Mouse (Mus musculus): Measurements from ENCODE around the gene Hacd2. TPM values are rescaled to one million over a fixed set of nuclear protein-coding genes. Genes with fewer than 3 reads are reported as not detected.

Hacd2 gene
- total RNA-seq (2017) = 5.7 and 7.7 TPM in 2 replicates

DNA sequence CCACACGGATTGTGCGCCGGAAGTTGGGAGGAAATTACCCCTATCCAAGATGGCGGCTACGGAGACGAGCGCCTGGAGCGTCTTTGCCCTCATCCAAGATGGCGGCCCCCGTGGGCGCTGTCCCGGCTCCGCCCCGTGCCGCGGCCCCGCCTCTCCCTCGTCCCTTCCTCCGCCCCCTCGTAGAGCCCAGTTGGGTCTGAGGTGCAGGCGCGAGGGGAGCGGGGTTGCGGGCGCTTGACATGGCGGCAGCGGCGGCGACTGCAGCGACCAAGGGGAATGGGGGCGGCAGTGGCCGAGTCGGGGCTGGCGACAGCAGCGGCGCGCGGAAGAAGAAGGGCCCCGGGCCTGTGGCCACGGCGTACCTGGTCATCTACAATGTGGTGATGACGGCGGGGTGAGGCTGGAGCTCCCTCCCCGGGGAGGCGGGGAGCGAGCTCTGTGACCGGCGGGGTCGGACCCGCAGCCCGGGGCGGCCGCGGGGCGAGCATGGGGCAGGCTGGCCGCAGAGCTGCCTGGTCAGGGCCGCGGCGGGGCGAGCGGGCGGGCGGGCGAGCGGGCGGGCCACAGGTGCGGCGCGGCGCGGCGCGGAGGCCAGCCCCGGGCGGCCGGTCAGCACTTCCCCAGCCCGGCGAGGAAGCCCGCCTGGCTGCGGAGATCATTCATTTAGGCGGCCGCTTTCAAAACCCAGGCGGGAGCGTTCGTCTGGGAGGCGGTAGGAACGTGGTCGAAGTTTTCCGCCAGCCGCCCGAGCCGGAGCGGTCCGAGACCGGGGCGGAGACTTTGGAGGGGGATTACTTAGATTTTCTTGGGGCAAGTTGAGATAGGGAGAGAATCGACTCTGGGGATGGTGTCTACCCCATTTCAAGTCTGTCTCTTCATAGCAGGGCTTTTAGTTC lies at the start of gene Hacd2:
Gene Hacd2 (plus strand): TSS at position 187 of the 896 bp plus-strand sequence.
- peak; percentile 99 for ATAC-seq (replicated peaks; ENCODE audit: low read depth, poor library complexity, severe bottlenecking)

DNA sequence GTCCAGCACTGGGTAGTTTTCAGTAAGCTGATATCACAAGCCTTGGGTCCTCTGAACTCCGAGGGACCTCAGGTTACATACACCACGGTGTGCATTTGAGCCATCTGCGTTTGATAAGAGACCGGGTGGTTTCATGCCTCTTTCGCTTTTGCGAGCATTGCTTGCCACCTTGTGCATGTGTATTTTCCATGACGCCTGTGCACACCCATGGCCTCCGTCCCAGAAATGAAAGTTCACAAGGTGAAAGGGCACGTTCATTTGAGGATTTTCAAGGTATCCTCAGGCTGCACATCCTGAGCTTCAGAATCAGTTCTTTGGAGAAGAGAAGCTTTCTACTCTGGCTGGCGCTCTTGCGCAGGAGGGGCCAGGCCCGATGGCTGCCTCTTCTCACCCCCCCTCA lies 49.8 kb upstream of the Hacd2 start:
- ATAC-seq (replicated peaks; ENCODE audit: low read depth, poor library complexity, severe bottlenecking) = no peak

GRCm38 (mm10) chr16:34975544-34975943 lies 46.7 kb upstream of the Hacd2 start:
- peak; percentile 82 for ATAC-seq (replicated peaks; ENCODE audit: low read depth, poor library complexity, severe bottlenecking)

DNA sequence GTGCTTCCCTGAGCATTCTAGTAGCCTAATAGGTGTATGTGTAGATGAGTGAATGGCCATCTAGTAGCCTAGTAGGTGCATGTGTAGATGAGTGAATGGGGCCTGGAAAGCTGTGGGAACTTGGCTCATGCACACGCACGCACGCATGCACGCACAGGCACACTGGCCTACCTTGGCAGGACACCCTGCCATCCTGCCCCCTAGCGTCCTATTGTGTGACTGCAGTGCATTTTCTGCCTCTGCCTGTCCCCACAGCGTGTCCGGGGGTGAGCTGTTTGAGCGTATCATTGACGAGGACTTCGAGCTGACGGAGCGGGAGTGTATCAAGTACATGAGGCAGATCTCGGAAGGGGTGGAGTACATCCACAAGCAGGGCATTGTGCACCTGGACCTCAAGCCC lies 45.6 kb upstream of the Hacd2 start:
- ATAC-seq (replicated peaks; ENCODE audit: low read depth, poor library complexity, severe bottlenecking) = no peak

DNA sequence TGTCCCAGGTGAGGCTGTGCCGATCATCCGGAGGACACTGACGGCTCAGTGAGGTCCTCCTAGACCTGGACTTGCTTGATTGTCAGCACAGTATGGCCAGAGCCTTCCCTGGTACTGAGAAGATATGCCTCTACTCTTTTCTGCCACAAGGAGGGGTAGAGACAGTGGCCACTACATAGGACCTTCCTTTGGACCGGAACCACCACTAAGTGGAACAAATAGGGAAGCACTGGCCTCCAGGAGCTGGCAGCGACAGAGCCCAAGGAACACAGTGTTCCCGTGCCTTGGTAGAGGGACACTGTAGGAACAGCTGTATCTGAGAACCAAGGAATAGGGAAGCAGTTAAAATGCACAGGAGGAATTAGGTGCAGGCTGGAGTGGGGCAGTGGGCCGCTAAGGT lies 44.2 kb upstream of the Hacd2 start:
- no peak for ATAC-seq (replicated peaks; ENCODE audit: low read depth, poor library complexity, severe bottlenecking)

GRCm38 (mm10) chr16:34981009-34981408 lies 41.2 kb upstream of the Hacd2 start:
- ATAC-seq (replicated peaks; ENCODE audit: low read depth, poor library complexity, severe bottlenecking) = no peak

- ATAC-seq (replicated peaks; ENCODE audit: low read depth, poor library complexity, severe bottlenecking) = no peak
Measured at GRCm38 (mm10) chr16:34984203-34985030, 37.8 kb upstream of the Hacd2 start.

GRCm38 (mm10) chr16:34985031-34985346 lies 37.2 kb upstream of the Hacd2 start:
- ATAC-seq (replicated peaks; ENCODE audit: low read depth, poor library complexity, severe bottlenecking) = no peak

DNA sequence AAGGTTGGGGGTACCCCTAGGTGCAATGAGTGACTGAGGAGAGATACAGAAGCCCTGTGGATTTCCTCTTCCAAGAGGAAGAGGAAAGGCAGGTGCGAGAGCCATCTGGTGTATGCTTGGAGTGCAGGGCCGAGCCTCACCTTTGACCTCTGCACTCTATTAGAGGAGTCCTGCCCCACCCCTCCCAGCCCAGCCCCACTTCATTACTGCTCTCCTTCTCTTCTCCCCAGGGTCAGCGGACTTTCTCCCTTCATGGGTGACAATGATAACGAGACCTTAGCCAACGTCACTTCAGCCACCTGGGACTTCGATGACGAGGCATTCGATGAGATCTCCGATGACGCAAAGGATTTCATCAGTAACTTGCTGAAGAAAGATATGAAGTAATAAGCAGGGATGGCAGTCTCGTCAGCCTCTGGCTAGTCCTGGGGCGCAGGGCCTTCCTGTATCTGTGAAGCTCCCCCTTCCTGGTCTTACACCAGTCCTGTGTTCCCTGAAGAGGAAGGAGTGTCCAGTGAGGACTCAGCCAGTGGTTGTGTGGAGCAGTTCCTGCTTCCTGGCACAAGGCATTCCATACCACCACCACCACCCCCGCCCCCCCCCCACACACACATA lies 35.9 kb upstream of the Hacd2 start:
- no peak for ATAC-seq (replicated peaks; ENCODE audit: low read depth, poor library complexity, severe bottlenecking)

DNA sequence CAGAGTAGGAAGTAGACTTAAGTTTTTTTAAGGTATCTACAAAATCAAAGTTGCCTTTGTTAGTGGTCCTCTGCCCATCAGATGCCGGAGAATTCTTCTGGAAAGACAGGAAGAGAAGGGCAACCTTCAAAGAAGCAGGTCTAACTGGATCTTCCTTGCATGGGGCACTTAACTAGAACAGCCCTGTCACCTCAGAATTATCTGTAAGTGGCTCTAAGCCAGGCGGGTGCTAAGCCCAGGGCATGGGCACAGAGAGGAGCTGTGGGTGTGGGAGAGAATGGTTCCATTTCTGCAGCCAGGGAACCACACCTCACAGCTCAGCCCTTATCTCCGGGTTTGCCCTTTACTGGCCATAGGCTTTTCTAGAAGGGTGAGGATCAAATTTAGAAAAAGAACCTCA lies 30.9 kb upstream of the Hacd2 start:
- no peak for ATAC-seq (replicated peaks; ENCODE audit: low read depth, poor library complexity, severe bottlenecking)

GRCm38 (mm10) chr16:34992854-34993253 lies 29.4 kb upstream of the Hacd2 start:
- no peak for ATAC-seq (replicated peaks; ENCODE audit: low read depth, poor library complexity, severe bottlenecking)

DNA sequence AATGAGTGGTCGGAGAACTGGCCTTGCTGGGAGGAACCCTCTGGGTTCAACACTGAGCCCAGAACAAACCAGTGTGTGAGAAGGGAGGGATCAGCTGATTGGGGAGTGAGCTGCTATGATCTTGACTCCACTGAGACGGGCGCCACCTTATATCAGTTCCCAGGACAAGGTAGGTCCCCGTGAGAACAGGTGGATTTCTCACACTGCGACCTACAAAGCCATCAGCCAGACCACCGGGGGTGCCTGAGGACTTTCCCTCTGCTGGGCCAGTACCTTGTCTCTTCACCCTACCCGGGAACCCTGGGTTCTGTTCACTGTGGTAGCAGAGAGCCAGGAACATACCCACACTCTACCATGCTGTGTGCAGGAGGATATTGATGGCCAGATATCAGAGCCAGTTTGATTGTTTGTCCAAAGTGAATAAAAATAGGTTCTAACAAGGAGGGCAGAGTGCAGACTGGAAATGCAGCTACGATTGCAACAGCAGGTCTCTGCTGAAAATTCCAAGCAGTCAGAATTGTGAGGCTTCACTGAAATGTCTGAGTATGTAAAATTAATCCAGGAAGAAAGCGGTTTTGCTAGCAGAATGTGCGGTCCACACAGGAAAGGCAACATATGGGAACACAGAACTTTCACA lies 28.4 kb upstream of the Hacd2 start:
- no peak for ATAC-seq (replicated peaks; ENCODE audit: low read depth, poor library complexity, severe bottlenecking)

GRCm38 (mm10) chr16:34994641-34995141 lies 27.5 kb upstream of the Hacd2 start:
- ATAC-seq (replicated peaks; ENCODE audit: low read depth, poor library complexity, severe bottlenecking) = no peak

DNA sequence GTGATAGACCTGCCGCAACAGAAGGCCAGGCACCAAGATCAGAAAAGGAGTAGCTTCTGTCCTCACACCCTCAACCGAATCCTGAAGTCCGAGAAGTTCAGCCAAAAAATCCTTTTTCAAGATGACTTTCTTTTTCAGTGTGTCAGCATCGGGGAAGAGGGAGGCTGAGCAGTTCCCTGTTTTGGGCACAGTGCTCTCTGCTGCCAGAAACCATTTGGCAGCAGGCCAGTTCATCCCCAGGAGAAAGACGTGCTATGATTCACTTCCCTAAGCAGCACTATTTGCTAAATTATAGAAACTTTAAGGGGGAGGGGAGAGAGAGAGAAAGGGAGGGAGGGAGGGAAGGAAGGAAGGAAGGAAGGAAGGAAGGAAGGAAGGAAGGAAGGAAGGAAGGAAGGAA lies 26.1 kb upstream of the Hacd2 start:
- ATAC-seq (replicated peaks; ENCODE audit: low read depth, poor library complexity, severe bottlenecking) = peak; percentile 69

- no peak for ATAC-seq (replicated peaks; ENCODE audit: low read depth, poor library complexity, severe bottlenecking)
Measured at GRCm38 (mm10) chr16:34997052-34997451, 25.2 kb upstream of the Hacd2 start.

DNA sequence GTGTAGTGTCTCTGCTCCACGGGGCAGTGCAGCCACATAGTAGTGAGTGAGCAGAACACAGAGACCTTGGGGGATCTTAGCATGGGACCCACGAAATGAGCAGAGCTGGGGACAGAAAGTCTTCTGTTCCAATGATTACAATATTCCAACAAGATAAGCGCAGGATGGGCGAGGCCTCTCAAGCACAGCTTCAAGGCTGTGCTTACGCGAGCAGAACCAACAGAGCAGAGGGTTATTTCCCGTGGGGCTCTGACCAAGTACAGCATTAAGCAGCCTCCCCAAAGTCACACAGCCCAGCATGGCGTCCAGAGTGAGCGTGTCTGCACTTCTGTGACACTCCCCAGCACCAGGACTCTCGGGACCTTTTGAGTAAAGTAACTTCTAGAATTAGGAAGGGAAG lies 24.7 kb upstream of the Hacd2 start:
- ATAC-seq (replicated peaks; ENCODE audit: low read depth, poor library complexity, severe bottlenecking) = no peak

GRCm38 (mm10) chr16:34999016-34999415 lies 23.2 kb upstream of the Hacd2 start:
- no peak for ATAC-seq (replicated peaks; ENCODE audit: low read depth, poor library complexity, severe bottlenecking)

DNA sequence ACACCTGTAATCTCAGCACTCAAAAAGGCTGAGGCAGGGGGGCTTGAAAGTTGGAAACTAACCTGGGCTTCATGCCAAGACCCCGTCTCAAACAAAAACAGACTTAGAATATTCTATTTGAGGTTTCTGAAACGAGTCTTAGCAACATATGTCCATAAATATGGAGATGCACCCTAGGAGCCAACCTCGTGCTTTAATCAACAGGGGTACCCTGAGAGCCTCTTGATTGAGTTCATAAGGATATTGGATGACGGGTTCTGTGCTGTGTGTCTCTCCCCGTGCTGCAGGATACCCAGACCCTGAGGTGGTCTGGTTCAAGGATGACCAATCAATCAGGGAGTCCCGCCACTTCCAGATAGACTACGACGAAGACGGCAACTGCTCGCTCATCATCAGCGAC lies 22.2 kb upstream of the Hacd2 start:
- ATAC-seq (replicated peaks; ENCODE audit: low read depth, poor library complexity, severe bottlenecking) = no peak

DNA sequence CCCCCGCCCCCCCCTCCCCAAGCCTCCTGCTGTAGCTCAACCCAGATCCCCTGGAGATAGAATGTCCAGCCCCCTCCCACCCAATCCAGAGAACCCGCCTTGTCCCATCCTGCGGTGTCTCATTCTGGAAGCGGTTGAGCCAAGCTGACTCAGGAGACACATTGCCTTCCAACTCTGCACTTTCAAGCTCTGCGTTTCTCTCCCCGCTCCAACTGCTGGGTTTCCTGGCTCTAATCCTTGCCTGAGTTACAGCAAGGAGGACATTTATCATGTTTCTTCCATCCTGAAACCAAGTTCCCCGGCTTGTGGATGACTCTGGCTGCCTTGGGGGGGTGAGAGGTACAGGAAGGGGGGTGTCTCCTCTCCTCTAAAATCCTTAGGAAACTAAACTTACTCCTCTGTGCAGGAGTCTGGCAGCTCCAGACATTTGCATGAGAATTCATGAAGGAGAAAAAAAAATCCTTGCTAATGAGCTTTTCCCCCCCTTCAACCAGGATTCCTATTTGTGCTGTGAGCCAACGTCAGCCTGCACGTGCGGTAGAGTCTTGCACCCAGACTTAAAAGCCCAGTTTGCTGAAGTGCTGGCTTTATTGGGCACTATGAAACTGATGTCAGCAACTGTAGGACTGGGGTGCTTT lies 21.2 kb upstream of the Hacd2 start:
- no peak for ATAC-seq (replicated peaks; ENCODE audit: low read depth, poor library complexity, severe bottlenecking)

DNA sequence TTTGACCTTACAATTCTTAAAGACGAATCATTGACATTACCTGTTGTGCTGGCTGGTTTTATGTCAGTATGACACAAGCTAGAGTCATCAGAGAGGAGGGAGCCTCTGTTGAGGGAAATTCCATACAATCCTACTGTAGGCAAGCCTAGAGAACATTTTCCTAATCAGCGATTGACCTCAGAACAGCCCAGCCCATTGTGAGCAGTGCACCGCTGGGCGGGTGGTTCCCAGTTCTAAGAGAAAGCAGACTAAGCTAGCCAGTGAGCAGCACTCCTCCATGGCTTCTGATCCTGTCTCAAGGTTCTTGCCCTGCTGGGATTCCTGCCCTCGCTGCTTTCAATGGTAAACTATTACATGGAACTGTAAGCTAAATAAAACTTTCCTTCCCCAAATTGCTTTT lies 17.9 kb upstream of the Hacd2 start:
- ATAC-seq (replicated peaks; ENCODE audit: low read depth, poor library complexity, severe bottlenecking) = no peak

Data from common myeloid progenitor, adult 5-6 weeks (primary cell).